Mouse (Mus musculus) embryonic facial prominence, embryonic 14.5 days (tissue): ENCODE measurements around the gene 1810062G17Rik. TPM values are rescaled to one million over a fixed set of nuclear protein-coding genes. Genes with fewer than 3 reads are reported as not detected.

ENCODE experiments used
- ATAC-seq: fragments of 200-750 bp; cut with Nextera tagmentation; 2 replicates; pipeline ENCODE4 v1.8.0; 2017; ENCODE audit warnings: low read depth, moderate number of reproducible peaks, moderate TSS enrichment
- DNase-seq: peaks from one replicate; pipeline ENCODE4 v3.0.0-alpha.2; 2015; ENCODE audit warnings: low spot score
- H3K27ac ChIP-seq: fragments of 300-500 bp; sonication (generic); replicated peaks from 2 replicates; pipeline ENCODE4 v1.5.1; 2014; ENCODE audit warnings: low read depth, mild to moderate bottlenecking, low read length, moderate library complexity
- H3K27me3 ChIP-seq: fragments of 300-500 bp; sonication (generic); replicated peaks from 2 replicates; pipeline ENCODE4 v1.6.1; 2014; ENCODE audit warnings: low read length; ENCODE audit not compliant: control insufficient read depth, insufficient read depth
- H3K36me3 ChIP-seq: fragments of 300-500 bp; sonication (generic); 2 replicates; pipeline ENCODE4 v1.6.1; 2014; ENCODE audit warnings: low read length, mixed read lengths; ENCODE audit not compliant: control insufficient read depth, insufficient read depth
- H3K4me1 ChIP-seq: fragments of 300-500 bp; sonication (generic); 2 replicates; pipeline ENCODE4 v1.6.1; 2014; ENCODE audit warnings: antibody characterized with exemption, low read length; ENCODE audit not compliant: control insufficient read depth, insufficient read depth
- H3K4me2 ChIP-seq: fragments of 300-500 bp; sonication (generic); 2 replicates; pipeline ENCODE4 v1.6.1; 2014; ENCODE audit warnings: low read depth, mild to moderate bottlenecking, low read length, moderate library complexity, mixed read lengths
- H3K4me3 ChIP-seq: fragments of 300-500 bp; sonication (generic); 2 replicates; pipeline ENCODE4 v1.5.1; 2014; ENCODE audit warnings: low read depth, mild to moderate bottlenecking, low read length
- H3K9ac ChIP-seq: fragments of 300-500 bp; sonication (generic); 2 replicates; pipeline ENCODE4 v1.6.1; 2014; ENCODE audit warnings: low read depth, mild to moderate bottlenecking, low read length, moderate library complexity, mixed read lengths
- H3K9me3 ChIP-seq: fragments of 300-500 bp; sonication (generic); 2 replicates; pipeline ENCODE4 v1.6.1; 2016; ENCODE audit warnings: low read length; ENCODE audit not compliant: control insufficient read depth
- WGBS: fragments of 180-500 bp; shearing (Covaris S2); extraction: QIAGEN DNeasy Blood & Tissue Kit; methylation state at CpG from one replicate; pipeline ENCODE4 v1.1.7; 2014; 5-methylcytosine and 5-hydroxymethylcytosine counted together
- polyA plus RNA-seq: library from polyadenylated mRNA; unstranded; fragments of >200 nt; fragmentation: Nextera tagmentation; extraction: Ambion mirVana; gene quantifications from 2 replicates; pipeline ENCODE4 v1.2.1, GENCODE M21; 2014

The 1810062G17Rik gene
- polyA plus RNA-seq, 1 experiment from 2014 or later: 2.0 TPM

- 88% methylated on average over 8 of the region's 8 CpGs for WGBS
- DNase-seq (no peak), ATAC-seq (no peak)
- H3K4me3 ChIP-seq: no peak overlapping the region
- no peak overlapping the region for H3K9ac ChIP-seq
- H3K4me1 ChIP-seq: no peaks in the 10 kb centered on the region
- no peak overlapping the region for H3K27ac ChIP-seq
- no peaks in the 10 kb centered on the region for H3K9me3 ChIP-seq
- no peaks in the 10 kb centered on the region for H3K36me3 ChIP-seq
- no peaks in the 10 kb centered on the region for H3K27me3 ChIP-seq
- H3K4me2 ChIP-seq: no peak overlapping the region
Observed at GRCm38 (mm10) chr3:36500976-36501375, 25.2 kb downstream of the 1810062G17Rik start.

GRCm38 (mm10) chr3:36501546-36501945 is 25.8 kb downstream of the 1810062G17Rik start:
- Histone ChIP-seq H3K36me3 (no peaks in the 10 kb centered on the region), H3K4me3 (no peak overlapping the region), H3K4me2 (no peak overlapping the region), H3K9me3 (no peaks in the 10 kb centered on the region), H3K27me3 (no peaks in the 10 kb centered on the region), H3K4me1 (no peaks in the 10 kb centered on the region), H3K27ac (no peak overlapping the region), H3K9ac (no peak overlapping the region)
- no peak for ATAC-seq
- DNase-seq: no peak
- 68% methylated on average over 7 of the region's 7 CpGs for WGBS

- DNase-seq (no peak), ATAC-seq (no peak)
- Histone ChIP-seq H3K4me1 (no peaks in the 10 kb centered on the region), H3K27ac (no peak overlapping the region), H3K36me3 (no peaks in the 10 kb centered on the region), H3K4me2 (no peak overlapping the region), H3K27me3 (no peaks in the 10 kb centered on the region), H3K9ac (no peak overlapping the region), H3K4me3 (no peak overlapping the region), H3K9me3 (no peaks in the 10 kb centered on the region)
- 78% methylated on average over 8 of the region's 8 CpGs for WGBS
Observed at GRCm38 (mm10) chr3:36505306-36505705, 29.6 kb downstream of the 1810062G17Rik start.

GRCm38 (mm10) chr3:36505809-36506735 is 30.3 kb downstream of the 1810062G17Rik start:
- H3K4me1 ChIP-seq: no peaks in the 10 kb centered on the region
- DNase-seq (no peak), ATAC-seq (no peak)
- H3K9me3 ChIP-seq: no peaks in the 10 kb centered on the region
- WGBS: 58% methylated on average over 10 of the region's 10 CpGs
- no peaks in the 10 kb centered on the region for H3K36me3 ChIP-seq
- H3K4me3 ChIP-seq: no peak overlapping the region
- H3K9ac ChIP-seq: no peak overlapping the region
- no peaks in the 10 kb centered on the region for H3K27me3 ChIP-seq
- no peak overlapping the region for H3K27ac ChIP-seq
- no peak overlapping the region for H3K4me2 ChIP-seq

DNA sequence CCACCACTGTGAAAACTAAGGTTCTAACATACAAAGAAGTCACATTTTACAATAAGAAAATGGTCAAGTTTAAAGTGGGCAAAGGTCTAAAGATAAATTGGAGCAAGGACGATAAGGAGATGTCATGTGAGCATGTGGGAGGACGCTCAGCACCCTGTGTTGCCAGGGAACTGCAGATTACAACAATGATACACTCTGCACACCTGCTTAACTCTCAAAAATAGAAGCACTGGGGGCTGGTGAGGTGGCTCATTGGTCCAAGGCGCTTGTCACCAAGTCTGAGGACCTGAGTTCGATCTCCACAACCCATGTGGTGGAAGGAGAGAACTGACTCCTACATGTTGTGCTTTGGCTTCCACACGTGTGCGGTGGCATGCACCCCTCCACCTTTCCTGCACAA is 35.8 kb downstream of the 1810062G17Rik start:
- no peaks in the 10 kb centered on the region for H3K36me3 ChIP-seq
- no peak overlapping the region for H3K4me2 ChIP-seq
- H3K4me1 ChIP-seq: no peaks in the 10 kb centered on the region
- no peaks in the 10 kb centered on the region for H3K27me3 ChIP-seq
- 84% methylated on average over 6 of the region's 6 CpGs for WGBS
- no peak overlapping the region for H3K27ac ChIP-seq
- no peaks in the 10 kb centered on the region for H3K9me3 ChIP-seq
- DNase-seq: no peak
- no peak overlapping the region for H3K9ac ChIP-seq
- no peak overlapping the region for H3K4me3 ChIP-seq
- ATAC-seq: no peak

DNA sequence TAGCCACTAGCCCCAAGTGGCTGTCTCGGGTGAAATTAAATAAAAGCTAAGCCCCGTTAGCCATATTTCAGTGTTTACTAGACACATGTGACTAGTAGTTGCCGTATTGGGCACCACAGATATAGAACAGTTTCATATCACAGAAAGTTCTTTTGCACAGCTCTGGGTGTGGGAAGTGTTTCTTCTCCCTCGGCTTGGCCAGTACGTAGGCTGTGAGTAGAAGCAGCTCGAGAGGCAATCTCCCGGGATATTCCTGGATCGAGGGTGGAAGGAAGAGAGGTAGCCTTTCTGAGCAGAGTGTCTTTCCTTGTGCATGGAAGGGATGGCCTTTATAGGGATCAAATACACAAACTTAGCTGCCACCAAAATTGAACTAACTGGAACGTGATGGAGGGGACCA is 40.5 kb downstream of the 1810062G17Rik start:
- 87% methylated on average over 9 of the region's 9 CpGs for WGBS
- Histone ChIP-seq H3K27ac (no peak overlapping the region), H3K36me3 (no peaks in the 10 kb centered on the region), H3K27me3 (peaks cover 14% of the 10 kb centered on the region), H3K4me2 (no peak overlapping the region), H3K4me1 (no peaks in the 10 kb centered on the region), H3K9ac (no peak overlapping the region), H3K4me3 (no peak overlapping the region), H3K9me3 (no peaks in the 10 kb centered on the region)
- ATAC-seq (no peak), DNase-seq (no peak)

DNA sequence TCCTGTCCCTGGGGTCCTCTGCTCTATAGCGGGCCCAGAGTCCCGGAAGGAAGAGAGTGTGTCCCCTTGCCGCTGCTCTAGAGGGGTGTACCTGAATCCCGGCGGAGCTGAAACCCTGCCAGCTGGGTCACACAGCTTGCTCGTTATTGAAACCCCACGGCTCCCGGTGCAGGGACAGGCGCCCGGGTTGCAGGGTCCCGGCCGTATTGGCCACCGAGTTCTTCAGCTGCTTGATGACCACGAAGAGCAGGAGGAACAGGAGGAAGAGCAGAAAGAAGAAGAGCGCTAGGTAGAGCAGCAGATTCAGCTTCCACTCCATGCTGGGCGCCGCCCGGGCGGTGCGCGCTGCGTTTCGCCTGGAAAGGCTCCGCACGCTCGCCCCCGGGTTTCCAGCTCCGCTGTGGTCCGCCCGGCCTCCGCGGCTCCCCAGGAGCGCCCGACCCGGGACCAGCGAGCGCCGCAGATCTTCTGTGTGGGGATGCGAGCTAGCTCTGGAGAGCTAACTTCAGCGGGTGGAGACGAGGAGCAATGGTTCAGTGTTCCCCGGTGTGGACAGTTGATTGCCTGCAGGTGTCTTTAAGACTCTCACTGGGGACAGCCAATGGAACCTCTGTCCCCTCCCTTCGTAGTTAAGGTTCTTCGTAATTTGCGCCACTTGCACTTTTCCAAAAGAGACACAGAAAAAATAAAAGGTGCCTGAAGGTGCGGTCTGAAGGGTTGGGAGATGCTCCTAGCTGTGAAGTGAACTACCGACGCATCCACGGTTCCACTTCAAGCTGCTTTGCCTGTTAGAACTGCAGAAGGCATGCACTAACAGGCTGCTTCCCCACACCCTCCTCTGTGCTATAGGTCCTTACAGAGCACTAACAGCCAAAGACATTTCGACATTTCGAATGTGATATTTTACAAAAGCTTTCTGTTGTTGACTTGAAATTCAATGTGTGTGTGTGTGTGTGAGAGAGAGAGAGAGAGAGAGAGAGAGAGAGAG is 45.6 kb downstream of the 1810062G17Rik start, which contains the start of gene Gm11549:
TSS of gene Gm11549 (minus strand) at position 741 of the 988 bp plus-strand sequence.
- 1% methylated on average over 50 of the region's 51 CpGs for WGBS
- peaks cover 36% of the 10 kb centered on the region for H3K27me3 ChIP-seq
- H3K4me3 ChIP-seq: peak within 1 kb of the TSS; percentile 45
- no peaks in the 10 kb centered on the region for H3K36me3 ChIP-seq
- 0 out of 2 replicates have a peak, but pooled peaks cover 4% of the 10 kb centered on the region for H3K4me1 ChIP-seq
- H3K27ac ChIP-seq: no peak within 1 kb of the TSS
- H3K9ac ChIP-seq: peak within 1 kb of the TSS; percentile 56
- no peaks in the 10 kb centered on the region for H3K9me3 ChIP-seq
- DNase-seq (peak; percentile 20), ATAC-seq (peak; percentile 44; the same call in 1 of the 2 replicates)
- peak within 1 kb of the TSS; percentile 87 for H3K4me2 ChIP-seq

DNA sequence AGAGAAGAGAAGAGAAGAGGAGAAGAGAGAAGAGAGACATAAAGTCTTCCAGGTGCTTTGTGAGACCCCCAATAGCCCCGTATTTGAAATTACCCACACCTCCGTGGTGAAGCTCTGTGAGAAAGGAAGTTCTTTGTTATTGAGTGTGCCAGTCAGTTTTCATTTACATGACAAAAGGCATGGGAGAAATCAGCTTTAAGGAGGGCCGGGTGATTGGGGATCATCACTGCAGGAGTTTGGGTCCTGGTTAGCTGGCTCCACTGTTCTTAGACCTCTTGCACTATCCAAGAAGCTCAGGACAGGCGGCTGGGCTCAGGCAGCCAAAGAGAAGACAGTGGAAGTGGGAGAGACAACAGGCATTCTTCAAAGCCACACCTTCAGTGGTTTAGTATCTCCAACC is 46.4 kb downstream of the 1810062G17Rik start:
- Histone ChIP-seq H3K4me2 (no peak overlapping the region), H3K4me1 (0 out of 2 replicates have a peak, but pooled peaks cover 4% of the 10 kb centered on the region), H3K27me3 (peaks cover 36% of the 10 kb centered on the region), H3K36me3 (no peaks in the 10 kb centered on the region), H3K9me3 (no peaks in the 10 kb centered on the region), H3K9ac (no peak overlapping the region), H3K4me3 (no peak overlapping the region), H3K27ac (no peak overlapping the region)
- no peak for DNase-seq
- no peak for ATAC-seq
- WGBS: 12% methylated on average over 4 of the region's 4 CpGs
